Mouse (Mus musculus) testis, postnatal 10 days (tissue): ENCODE results near the gene Tmem123.
A peak's percentile ranks its signal among the peaks of the same experiment; 100 is the strongest.

Source experiments
- DNase-seq: peaks from one replicate; pipeline ENCODE4 v3.0.0; 2021; ENCODE audit warnings: low spot score

Gene Tmem123

DNA sequence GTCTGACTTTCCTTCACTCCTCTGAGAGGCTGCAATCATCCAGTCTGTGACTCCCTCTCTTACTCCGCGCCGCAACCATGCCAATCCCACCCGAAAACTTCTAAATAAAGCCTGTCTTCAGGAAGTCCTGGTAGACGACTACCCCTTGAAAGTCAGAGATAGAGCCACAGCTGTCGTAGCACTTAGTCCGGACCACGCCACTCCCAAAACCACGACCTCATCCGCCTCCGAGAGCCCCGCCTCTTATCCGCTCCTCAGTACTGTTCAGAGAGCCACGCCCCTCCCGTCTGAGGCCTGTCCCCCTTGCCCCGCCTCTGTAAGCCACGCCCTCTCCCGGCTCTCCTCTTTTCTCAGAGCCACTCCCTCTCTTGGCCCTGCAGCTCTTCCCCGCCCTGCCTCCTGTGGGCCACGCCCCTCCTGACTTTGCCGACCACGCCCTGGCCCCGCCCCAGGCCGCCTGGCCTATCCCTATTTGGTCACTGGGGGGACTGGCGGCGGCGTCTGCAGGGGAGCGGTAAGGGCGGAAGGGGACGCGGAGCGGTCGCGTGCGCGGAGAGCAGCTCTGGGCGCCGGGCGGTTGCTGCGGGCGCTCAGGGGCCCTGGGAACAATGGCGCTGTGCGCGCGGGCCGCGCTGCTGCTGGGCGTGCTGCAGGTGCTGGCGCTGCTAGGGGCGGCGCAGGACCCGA, at the start of gene Tmem123:
Gene Tmem123 (plus strand): TSS at position 428 of the 687 bp plus-strand sequence.
- DNase-seq, result peak; percentile 100

GRCm38 (mm10) chr9:7714062-7714907, 49.6 kb upstream of the Tmem123 start:
- DNase-seq, result no peak

DNA sequence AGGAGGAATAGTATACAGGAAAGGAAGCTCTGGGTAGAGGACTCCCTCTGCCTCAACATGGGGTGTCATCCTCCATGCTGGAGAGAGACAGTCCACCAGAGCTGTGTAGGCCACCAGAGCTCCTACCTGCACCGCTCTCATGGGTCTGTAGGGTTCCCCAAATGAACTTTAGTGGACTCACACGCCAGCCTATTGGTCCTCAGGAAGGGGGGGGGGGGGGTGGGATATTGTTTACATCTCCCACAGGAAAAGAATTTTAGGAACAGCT, 49.0 kb upstream of the Tmem123 start:
- no peak for DNase-seq

GRCm38 (mm10) chr9:7721543-7721942, 42.3 kb upstream of the Tmem123 start:
- DNase-seq, result no peak

DNA sequence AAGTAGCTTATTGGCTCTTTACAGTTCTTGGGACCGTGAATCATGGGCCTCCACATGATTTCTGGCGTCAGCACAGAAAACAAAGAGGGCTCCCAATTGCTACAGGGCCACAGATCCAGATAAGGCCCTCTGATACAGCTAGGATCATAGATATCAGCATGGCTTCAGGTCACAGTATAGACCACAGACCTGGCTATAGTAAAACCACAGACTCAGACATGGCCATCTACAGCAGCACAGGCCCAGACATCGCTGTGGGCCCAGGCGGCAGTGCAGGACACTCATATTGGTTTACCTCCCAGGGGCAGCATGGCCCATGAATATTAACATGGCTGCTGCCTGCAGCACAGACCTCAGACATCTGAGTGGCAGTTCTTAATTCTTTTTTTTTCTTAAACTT, 34.8 kb upstream of the Tmem123 start:
- no peak for DNase-seq

DNA sequence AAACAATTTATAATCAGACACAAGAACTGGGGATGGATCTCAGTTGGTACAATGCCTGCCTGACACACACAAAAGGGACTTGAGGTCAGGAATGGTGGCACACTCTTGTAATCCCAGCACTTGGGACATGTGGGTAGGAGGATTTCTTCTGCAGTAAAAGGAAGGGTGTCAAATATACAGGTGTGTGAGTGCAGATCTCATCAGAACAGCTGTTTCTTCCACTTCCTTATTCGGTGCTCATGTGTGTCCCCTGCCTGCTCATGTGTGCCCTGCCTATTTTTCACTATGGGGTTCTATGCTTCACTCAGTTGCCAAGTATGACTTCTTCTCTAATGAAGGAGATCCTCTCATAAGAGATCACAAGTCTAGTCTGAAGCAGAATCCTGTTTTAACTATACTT, 21.1 kb upstream of the Tmem123 start:
- no peak for DNase-seq

- no peak for DNase-seq
Measured at GRCm38 (mm10) chr9:7744156-7744555, 19.7 kb upstream of the Tmem123 start.

- DNase-seq, result no peak
Measured at GRCm38 (mm10) chr9:7748881-7749280, 15.0 kb upstream of the Tmem123 start.

DNA sequence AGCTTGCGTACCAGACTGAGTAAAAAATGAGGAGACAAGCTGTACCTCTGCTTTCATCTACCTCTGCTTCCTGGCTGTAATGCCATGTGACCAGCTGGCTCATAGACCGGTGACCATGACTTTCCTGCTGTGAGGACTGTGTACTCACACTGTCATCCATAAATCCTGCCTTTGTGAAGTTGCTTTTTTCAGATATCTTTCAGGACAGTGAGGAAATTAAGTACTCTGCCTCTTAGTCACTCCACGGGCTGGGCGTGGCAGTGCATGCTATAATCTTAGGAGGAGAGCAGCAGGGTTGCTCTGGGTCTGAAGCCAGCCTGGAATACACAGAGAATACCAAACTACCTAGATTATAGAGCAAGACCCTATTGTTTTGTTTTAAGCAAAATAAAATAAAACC, 14.3 kb upstream of the Tmem123 start:
- DNase-seq, result no peak

DNA sequence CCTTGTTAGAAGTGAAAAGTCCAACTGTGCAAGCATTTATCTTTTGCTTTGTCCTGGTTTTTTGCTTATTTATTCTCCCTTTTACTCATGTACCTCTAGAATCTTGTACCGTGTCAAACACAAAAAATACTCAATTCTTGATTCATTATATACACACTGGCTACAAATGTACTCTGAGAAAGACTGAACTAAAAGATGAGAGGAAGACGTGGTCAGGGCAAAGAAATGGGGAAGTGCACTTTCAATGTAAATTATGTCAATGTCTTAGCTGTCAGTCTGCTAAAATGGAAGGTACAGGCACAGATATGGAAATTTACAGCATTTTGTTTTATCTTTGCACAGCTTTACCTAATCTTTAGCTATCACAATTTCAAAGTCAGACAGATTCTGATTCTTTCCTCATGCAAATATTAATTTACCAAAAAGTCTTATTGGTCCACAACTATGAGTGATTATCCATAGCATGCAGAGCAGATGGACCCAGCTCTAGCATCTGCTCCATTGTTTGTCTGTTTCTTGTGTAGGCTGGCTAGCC, 7.9 kb upstream of the Tmem123 start:
- no peak for DNase-seq

- no peak for DNase-seq
Measured at GRCm38 (mm10) chr9:7761906-7762455, 1.9 kb upstream of the Tmem123 start.

DNA sequence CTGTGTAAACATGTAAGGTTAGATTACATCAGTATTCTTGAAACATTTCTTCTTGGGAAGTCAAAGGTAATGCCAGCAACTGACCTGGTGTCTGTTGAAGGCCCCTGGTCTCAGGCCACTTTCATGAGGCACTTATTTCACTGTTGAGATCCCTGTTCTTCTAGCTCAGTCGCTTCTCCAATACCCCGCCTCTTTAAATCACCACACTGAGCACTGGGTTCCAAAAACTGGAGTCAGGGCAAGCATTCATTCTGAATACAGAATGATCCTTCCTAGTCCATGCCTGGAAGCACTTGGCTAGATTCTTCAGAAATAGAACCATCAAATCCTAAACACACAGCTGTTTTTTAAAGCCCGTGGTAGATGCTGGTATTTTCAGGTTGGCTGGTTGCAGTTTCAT, 1.1 kb upstream of the Tmem123 start:
- DNase-seq, result no peak

DNA sequence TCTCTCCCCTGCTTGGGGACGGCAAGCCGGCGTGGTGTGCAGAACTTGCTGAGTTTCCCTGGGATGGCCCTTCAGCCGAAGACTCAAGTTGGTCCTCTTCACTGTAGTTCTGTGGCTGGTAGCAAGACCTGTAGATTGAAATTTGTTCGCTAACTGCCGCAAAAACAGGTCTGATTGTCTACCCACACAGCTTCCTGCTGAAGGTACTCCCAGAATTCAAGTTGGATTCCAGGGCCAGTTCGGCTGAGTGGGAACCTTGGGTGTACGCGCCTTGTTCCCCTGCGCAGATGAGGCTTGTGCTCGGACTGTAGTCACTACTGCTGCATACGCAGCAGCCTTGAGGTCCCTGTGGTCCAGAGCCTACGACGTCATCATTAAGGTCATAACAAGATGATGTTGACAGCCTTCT, 626 bp downstream of the Tmem123 start:
- DNase-seq, result peak; percentile 52

DNA sequence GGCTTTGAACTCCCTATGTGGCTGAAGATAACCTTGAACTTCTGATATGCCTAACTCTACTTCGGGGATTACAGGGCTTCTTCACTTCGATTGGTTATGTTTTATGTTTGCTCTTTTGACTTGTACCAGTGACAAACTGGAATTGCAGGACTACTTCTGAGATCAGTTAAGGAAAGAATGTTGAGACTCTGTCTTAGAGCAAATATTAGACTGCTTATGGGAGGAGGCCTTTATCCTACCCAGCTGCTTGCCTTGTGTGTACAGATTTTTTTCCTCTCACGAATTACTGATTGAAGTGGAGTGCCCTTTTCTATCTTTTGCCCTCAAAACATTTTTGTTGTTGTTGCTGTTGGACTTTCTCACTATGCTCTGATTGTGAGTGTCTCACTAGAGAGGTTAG, 1.4 kb downstream of the Tmem123 start:
- DNase-seq, result no peak

GRCm38 (mm10) chr9:7766582-7766981, 2.7 kb downstream of the Tmem123 start:
- no peak for DNase-seq

- DNase-seq, result no peak
Measured at GRCm38 (mm10) chr9:7767526-7767925, 3.7 kb downstream of the Tmem123 start.

DNA sequence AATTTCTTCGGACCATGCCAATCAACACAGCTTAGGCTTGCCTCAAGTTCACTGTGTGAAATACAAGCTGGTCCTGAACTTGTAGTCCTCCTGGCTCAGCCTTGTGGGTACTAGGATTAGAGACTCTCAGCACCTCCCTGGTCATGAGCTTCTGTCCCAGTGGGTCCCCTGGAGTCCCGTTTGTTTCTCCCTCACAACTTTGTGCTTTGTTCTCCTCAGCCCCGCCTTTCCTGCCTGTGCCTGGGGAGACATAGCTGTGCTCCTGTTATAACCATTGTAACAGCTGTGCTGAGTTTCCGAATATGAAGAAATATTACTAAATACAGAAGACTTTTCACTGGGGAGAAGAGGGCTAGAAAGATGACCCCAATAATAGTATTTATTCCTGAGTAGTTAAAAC, 5.2 kb downstream of the Tmem123 start:
- no peak for DNase-seq

GRCm38 (mm10) chr9:7769491-7769890, 5.7 kb downstream of the Tmem123 start:
- no peak for DNase-seq

GRCm38 (mm10) chr9:7772361-7772760, 8.5 kb downstream of the Tmem123 start:
- DNase-seq, result no peak

DNA sequence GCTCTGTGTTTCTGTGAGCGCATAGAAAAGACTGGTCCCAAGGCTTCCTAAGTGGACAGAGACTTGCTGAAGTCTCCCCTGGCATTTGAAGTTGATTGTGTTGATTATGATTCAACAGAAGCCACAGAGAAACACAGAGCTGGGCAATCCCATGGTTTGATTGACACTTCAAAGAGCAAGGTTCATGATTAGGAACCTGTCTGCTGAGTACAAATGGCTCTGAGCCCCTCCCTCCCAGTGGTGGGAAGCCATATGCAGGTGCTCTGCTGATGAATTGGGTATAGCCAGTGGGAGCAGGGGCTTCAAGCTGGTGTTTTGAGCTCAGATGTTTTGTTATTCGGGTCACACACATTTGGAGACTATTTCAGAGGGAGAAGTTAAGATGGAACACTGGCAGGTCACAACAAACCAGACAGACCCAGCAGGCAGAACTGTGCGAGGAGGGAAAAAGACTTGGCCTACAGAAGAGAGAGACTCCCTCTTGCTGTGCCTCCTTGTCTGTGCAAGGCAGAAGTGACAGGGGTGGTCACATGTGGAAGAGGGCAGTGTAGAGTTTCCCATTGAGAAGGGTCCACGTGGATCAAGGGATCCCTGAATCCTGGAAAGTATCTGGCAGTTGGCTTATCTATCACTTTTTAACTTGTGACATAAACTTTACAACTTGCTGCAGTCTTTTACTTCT, 9.1 kb downstream of the Tmem123 start:
- no peak for DNase-seq

DNA sequence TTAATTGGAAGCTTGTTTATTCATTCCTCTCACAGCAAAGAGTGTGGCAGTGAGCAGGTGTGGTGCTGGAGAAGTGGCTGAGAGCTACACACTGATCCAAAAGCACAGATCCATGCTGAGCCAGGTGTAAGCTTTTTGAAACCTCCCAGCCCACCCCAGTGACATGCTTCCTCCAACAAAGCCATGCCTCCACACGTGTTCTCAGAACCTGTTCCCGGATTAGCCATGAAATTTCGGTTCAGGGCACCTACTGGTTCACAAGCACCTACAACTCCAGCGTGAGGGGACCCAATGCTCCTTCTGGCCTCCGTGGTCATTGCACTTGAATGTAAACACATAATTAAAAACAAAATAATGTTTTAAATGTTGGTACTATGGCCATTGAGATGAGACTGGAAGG, 9.8 kb downstream of the Tmem123 start:
- no peak for DNase-seq

- DNase-seq, result no peak
Measured at GRCm38 (mm10) chr9:7774538-7774937, 10.7 kb downstream of the Tmem123 start.

GRCm38 (mm10) chr9:7775011-7775410, 11.2 kb downstream of the Tmem123 start:
- DNase-seq, result no peak
